Mouse (Mus musculus) CD8-positive naive resting alpha-beta T cell, adult 2 months (primary cell): Measurements from ENCODE around the gene Polrmt.

Experiments
- DNase-seq, 2 experiments: peaks; one replicate each; pipeline ENCODE4 v3.0.0; 2022; ENCODE audit warnings: low read depth in 2 of 2, low spot score in 2 of 2

The Polrmt gene

DNA sequence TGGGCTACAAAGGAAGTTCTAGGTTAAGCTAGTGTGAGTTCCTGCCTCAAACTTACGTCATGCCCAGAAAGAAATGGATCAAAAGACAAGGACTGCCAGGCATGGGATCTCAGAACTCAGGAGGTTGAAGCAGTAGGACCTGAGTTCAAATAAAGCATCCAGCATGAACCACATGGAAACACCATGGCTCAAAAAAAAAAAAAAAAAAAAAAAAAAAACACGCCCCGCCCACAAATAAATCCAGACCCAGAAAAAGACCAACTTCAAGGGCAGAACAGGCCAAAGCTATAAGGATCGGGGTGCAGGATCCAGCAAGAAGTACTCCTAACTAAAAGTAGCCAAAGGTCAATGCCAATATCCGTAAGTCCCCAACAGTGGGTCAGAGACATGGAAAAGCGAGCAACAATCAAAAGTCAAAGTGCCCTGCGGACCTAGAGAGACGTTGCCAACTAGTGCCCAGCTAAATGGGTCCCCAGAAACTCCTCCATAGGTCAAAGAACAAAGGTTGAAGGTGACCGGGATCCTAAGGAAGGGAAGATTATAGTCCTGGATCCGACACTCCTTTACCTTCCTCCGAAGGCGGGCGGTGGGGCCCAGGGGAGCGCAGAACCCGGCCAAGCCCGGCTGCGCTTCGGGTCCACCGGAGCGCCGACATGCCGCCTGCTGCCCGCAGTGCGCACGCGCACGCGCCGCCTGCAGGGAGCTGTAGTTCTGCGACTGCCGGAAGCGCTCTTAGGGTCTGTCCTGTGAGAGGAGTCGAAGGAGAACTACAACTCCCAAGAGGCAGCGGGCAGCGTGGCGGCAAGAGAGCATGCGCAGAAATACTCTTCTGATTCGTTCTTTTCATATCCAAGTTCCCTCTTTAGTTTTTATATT, at the start of gene Polrmt:
TSS of gene Polrmt (minus strand) at position 684 of the 876 bp plus-strand sequence.
- peak; percentile 91 to 92 for DNase-seq

DNA sequence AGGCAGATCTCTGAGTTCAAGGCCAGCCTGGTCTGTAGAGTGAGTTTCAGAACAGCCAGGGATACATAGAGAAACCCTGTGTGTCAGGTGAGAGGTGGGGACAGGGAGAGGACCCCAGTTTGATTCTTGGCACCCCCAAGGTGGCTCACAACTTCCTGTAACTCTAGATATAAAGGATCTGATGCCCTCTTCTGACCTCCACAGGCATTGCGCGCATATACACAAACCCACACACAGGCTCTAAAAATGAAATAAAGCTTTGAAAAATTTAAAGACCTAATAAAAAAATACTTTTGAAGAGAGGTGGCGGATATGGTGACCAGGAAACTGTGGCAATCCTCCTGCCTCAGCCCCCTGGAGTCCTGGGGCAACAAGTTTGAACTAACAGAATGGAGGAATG, 49.5 kb upstream of the Polrmt start:
- DNase-seq: no peak

DNA sequence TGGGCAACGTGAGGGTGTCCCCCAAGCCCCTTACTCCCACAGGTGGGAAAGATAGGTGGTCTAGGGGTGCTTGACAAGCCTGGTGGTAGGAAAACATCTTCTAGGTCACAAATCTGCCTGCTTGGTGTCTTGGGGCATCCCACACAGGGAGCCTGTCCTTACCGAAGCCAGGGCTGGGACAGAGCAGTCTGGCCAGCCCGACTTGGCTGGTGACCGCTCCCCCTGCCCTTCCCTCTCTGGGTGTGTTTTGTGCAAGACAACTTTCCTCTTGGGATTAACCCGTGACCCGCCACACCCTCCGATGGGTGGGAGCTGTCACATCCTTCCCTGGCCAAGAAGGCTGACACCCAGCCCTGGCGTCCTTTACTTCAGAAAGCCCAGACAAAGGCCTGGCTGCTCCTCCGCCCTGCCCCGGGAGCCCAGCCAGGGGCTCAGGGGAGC, 48.1 kb upstream of the Polrmt start:
- DNase-seq: no peak

DNA sequence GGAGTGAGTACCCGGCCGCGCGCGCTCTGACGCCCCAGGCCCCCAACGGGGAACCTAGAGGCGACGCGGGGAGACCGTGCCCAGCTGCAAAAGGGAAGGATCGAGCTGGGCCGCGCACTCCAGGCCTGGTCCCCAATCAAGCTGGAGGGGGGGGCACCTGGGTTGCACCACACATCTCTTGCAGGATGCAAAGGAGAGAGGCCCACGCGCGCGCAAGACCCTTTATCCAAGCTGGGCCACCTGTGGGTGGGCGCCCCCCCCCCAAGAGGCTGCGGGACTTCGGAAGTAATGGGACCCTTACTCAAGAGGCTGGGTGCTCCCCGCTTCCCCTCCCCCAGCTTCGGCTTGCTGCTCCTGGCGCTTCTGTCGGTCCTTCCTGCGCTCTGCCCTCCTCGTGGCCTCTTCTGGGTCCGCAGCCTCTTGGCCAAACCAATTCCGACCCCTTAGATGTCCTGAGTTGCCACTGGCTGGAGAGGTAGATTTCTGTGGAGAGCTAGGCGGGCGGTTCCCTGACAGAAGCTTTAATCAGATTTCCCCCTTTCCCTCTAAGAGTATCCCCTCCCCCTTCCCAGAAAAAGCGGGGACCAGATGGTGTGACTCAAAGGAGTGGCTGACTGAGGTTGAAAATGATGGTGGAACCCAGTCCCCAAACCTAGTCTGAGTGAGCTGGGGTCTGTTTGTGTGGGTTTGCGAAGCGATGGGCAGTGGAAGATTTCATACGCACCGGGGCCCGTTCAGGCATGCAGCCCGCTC, 47.5 kb upstream of the Polrmt start:
- no peak for DNase-seq

DNA sequence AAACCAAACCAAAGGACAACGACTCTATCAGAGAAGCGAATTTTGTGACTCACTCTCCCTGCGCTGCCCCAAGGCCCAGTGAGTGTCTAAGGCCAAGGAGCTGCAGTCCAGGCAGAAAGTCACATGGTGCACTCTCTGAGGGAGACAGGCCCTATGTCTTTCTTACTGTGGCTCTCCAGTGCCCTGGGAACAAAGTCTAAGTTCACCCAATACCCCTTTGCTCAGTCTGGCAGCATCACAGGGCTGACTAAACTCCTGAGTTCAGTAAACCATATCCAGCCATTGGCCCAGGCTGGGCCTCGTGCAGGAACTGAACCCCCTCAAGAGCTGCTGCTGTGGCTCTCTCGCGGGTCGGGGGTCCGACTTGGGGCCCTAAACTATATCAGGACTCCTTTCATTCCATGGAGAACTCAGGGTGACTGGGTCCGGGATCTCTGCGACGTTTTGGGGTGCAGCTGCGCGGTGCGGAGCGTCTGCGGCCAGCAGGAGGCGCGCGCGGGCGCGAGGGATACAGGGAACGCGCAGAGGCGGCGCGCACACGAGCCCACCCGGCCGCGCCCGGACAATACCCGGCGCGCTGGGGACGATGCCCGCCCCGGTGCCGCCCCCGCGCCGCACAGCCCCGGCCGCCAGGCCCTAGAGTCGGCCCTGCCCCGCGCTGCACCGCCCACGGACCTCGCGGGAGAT, 46.8 kb upstream of the Polrmt start, which contains the start of gene Palm:
TSS of gene Palm (plus strand) at position 522 of the 687 bp plus-strand sequence.
- DNase-seq: peak; percentile 65 to 69

DNA sequence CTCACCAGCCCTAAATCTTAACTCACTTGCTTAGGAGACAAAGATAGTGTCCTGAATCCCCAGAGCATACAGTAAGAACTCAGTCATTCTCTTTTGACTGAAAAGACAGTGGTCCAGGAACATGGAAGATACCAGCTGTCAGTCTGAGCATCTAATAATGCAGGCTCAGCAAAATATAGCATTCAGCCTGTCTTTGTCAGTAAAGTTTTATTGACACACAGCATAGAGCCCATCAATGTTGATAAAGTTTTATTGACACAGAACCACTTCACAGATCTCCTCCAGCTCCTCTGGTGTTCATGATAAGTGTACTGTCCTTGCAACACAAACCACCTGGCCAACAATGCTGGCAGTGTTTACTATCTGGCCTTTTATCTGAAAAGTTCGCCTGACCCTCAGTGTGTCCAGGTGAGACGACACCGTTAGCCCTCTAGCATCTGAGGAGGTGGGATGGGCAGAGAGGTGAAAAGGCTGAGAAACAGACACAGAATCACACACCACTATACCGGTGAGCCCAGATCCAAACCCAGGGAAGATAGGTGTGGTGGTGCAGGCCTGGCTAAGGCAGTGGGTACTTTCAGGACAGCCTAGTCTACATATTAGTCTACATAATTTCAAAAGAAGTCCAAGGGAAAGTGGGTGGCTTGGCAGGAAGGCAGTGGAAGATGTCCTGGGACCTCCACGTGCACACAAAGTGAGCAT, 46.1 kb upstream of the Polrmt start:
- no peak for DNase-seq

DNA sequence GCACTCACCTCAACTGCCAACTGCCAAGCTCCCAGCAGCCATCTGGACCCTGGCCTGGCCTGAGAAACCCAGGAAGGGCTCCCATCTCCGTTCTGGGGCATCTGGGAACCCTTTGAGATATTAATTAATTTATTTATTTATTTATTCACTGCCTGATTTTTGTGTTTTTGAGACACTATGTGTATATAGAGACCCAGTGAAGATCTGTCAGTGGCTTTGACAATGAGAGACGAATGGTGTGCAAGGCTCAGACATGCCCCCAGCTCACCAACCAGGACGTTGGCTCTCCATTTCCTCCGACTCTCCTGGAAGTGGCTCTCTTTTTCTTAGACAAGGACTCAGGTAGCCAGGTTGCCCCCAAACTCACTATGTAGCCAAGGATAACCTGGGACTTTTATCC, 44.5 kb upstream of the Polrmt start, which contains the start of gene Prss57:
TSS of gene Prss57 (minus strand) at position 101 of the 400 bp plus-strand sequence.
- no peak for DNase-seq

DNA sequence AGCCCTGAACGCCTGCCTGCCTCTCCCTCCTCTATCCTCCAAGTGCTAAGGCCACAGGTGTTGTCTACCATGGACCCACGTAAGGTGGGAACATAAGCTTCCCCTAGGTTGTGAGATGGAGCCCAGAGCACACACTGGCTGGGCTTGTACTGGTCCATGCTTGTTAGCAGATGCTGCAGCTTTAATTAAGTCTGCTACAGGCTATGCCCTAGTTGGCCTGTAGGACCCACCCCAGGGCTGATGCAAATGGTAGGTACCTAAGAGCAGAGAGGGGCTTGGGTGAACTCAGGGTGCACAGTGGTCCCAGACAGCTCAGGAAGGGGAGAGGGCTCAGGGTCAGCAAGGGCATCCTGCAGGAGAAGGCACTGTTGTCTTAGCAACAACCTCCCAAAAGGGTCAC, 43.2 kb upstream of the Polrmt start:
- DNase-seq: no peak

DNA sequence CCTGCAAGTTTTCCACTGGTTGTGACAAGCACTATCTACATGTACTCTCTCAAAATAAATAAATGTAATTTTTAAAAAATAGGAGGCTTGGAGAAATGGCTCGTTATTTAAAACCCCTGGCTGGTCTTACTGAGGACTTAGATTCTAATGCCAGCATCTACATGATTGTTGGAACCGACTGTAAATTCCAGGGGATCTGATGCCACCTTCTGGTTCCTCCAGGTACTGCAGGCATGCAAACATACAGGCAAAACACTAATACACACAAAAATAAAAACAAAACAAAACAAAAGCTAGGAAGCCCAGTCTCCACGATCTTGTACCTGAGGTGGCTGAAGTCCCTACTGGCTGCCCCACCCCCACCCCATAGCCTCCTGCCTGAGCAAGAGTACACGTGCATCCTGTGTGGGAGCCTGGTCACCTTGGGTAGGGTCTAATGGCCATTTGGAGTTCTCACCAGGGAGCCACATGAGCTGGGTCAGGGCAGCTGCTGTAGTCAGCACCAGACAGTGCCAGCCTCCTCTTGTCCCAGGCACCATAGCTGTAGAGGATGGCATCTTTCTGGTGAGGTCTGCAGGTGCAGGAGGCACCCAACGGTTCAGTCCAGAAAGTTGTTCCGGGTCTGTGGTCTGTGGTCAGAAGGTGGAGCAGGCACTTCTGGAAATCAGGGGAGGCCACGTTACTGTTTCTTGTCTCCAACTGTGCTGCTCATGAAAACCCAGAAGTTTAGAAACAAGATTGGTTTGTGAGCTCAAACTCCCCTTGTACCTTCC, 42.2 kb upstream of the Polrmt start:
- DNase-seq: peak; percentile 71 to 81

DNA sequence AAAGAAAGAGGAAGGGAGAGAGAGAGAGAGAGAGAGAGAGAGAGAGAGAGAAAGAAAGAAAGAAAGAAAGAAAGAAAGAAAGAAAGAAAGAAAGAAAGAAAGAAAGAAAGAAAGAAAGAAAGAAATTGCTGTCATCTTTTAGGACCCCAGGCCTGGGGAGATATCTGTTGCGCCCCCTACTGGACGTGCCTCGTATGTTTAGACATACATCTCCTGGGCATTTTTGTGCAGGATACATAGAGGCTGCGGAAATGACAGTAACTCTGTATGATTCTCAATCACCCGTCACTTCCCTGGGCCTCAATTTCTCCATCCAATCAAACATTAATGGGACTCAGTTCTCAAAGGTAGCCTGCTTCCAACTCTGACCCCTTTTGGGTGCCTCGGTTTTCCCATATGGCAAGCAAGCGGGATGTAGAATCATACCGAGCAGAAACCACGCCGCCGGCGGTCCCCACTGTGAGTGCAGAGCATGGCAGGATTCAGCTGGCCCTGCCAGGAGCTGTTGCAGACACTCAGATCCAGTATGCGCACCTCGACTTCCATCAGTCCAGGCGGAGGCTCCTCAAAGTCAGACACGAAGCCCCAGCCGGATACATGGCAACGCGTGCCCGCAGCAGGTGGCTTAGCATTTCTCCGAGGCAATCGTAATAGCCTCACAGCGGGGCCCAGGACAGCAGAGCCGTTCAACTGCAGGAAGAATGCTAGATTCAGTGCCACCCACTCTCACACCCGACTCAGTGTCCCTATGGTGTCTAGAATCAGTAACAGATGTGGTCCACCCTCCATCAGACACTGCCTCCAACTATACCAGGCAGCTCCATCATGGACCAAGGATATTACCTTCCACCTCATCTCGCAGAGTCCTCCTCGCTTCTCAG, 37.8 kb upstream of the Polrmt start:
- DNase-seq: peak; percentile 39 to 46

DNA sequence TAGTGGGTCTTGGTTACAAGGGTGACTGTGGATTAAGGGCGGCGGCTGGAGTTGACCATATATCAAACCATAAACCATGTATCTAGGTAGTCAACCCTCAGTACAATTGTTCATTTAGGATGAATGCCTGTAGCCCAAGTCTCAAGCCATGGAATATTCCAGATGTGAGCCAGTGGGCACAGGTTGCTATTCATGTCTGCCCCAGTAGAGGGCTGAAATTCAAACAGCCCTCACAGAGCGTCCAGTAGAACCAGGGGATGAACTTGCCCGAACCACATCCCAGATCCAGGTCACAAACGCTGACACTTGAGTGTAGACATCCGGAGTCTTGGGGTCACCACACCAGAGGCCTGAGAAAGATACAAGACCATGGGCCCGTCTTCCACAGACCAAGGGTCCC, 36.7 kb upstream of the Polrmt start:
- no peak for DNase-seq

DNA sequence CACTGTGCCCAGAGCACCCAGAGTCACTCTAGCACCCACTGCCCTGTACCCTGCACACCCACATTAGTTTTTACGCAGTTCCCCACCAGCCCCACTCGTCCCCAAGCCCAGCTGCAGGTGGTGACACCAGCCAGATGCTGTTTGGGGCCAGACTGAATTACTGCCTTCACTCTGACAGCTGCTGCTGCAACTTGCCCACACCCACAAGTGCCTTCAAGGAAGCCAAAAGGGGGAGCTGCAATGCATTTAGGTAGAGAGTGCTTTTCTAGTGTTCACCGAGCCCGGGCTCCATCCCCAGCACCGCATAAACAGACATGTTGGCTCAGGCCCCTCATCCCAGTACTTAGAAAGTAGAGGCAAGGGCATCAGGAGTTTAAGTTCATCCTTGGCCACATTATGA, 35.6 kb upstream of the Polrmt start:
- DNase-seq: no peak

DNA sequence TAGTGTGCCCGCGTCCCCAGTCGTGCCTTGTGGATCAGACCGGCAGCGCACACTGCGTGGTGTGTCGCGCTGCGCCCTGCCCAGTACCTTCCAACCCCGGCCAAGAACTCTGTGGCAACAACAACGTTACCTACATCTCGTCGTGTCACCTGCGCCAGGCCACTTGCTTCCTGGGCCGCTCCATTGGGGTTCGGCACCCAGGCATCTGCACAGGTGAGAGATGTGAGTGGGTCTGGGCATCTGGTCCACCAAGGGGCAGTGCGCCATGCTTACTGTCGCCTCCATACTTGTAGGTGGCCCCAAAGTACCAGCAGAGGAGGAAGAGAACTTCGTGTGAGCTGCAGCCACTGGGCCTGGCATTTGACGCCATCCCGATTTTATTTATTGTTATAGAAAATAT, 34.8 kb upstream of the Polrmt start:
- DNase-seq: no peak

DNA sequence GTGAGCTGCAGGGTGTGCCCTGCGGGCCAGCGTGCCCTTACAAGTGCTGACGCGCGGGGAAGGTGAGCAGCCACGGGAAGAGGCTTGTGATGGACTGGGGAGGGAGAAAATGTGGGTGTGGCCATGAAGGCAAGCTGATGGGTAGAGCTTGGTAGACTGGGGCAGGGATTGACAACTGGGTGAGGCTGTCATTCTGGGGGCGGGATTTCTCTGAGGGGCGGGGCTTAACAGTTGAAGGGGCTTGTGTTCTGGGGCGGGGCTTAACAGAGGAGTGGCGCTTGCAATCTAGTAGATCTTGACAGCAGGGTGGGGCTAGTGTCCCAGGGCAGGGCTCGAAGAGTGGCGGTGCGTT, 34.3 kb upstream of the Polrmt start:
- DNase-seq: peak in 1 of 2 experiments; percentile 69

DNA sequence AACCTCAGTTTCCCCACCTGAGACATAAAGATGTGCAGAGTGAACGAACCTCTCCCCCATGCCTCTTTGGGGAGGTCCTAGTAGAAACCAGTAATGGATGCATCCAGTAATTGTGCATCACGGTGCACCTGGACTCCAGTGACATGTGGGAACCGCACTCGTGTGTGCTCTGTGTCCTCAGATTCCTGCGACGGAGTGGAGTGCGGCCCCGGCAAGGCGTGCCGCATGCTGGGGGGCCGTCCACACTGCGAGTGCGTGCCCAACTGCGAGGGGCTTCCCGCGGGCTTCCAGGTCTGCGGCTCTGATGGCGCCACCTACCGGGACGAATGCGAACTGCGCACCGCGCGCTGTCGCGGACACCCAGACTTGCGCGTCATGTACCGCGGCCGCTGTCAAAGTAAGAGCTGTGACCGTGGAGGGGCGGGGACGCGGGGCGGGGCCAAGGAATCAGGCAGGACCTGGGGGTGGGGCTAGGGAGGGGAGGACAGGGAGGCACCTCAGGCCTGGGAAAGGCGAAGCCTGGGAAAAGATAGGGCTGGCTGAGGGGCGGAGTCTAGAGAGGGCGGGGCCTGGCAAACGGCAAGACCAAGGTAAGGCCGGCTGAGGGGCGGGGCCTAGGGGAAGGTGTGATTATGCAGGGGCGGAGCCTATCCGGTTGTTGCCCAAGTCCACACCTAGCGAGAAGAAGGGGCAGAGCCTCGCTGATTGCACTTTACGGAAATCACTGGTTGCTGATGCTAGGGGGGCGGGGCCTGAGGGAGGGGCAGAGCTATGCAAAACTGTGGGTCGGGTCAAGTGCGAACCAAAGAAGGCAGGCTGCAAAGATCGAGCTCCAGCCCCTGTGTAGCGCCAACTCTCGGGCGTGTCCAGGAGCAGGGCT, 33.6 kb upstream of the Polrmt start:
- peak; percentile 89 to 92 for DNase-seq

DNA sequence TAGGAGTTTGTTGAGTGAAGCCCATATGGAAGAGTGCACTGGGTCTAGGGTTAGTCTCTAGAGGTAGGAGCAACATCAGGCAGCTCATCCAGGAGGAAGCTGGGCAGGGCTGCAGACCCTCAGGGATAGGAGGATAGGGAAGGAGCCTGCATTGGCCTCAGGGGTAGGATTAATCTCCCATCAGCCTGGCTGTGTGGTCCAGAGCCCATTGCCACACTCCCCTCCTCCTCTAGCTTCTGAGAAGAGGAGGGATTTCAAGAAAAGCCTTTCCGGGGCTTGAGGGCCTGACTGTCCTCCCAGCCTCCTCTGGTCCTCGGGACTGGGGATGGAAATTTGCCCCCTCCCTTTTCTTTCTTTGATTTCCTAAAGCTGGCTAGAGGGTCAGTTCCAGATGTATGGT, 32.8 kb upstream of the Polrmt start:
- no peak for DNase-seq

DNA sequence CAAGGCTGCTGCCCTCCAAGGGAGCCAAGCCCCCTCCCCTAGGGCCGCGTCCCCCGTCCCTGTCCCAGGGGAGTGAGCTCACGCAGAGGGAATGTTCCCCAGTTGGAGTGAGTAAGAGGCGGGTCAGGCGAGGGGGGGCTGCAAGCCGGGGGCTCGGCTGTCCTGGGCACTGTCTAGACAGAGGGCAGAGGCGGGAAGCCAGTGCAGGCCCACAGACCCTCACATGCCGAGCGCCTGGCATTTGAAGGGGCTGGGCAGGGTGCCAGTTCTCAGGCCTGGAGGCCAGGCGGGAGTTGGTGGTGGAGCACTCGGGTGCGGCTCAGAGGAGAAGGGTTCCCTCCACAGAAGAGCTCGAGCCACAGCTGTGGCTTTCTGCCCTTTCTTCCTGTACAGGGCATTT, 31.6 kb upstream of the Polrmt start:
- DNase-seq: no peak

DNA sequence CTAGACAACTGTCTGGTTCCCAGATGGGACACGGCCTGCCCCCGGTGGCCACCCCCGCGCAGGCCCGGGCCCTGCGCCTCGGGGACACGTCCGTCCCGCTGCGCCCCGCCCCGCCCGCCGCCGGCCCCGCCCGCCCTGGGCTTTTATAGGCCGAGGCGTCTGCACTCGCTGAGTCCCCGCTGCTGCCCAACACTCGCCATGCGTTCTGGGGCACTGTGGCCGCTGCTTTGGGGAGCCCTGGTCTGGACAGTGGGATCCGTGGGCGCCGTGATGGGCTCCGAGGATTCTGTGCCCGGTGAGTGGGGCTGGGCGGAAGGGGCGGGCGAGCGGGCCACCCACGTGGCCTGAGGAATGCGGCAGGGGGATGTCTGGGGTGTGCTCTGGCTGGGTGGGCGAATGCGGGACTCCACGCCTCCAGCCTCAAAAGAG, 30.7 kb upstream of the Polrmt start, which contains the start of gene Fstl3:
TSS of gene Fstl3 (plus strand) at position 170 of the 429 bp plus-strand sequence.
- DNase-seq: no peak
